Mouse (Mus musculus) small intestine, adult 2 months (tissue): Measurements from ENCODE around the gene Aldh3b3.

Experiments used
- CTCF ChIP-seq: fragments of 200-500 bp; IDR thresholded peaks from 2 replicates; pipeline ENCODE4 v1.5.1; 2012; ENCODE audit warnings: low read depth, mild to moderate bottlenecking, control low read depth, inconsistent platforms, low read length, moderate library complexity, mixed read lengths; ENCODE audit not compliant: insufficient replicate concordance, insufficient read length; ENCODE audit errors: extremely low read depth
- POLR2A ChIP-seq: fragments of 200-500 bp; IDR thresholded peaks from 2 replicates; pipeline ENCODE4 v1.6.1; 2012; ENCODE audit warnings: low read depth, mild to moderate bottlenecking, control low read depth, inconsistent platforms, low read length, moderate library complexity

DNA sequence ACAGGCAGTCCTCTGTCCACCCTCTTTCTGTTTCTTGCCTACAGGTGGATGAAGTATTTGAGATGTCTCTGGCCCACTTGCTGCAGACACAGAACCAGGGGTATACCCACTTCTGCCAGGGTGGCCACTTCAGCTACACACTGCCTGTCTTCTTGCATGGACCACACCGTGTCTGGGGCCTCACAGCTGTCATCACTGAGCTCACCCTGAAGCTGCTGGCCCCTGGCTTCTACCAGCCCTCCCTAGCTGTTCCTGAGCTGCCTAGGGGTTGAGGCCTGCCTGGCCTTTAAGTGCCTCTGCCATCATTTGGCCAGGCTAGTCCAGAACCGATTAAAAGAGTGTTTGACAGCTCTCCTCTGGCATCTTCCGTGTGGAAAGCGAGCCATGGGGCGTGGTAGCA lies 43.3 kb downstream of the Aldh3b3 start:
- no peak for TF ChIP-seq POLR2A
- TF ChIP-seq CTCF = no peak
